Mouse (Mus musculus): ENCODE measurements around the gene Ubap1.

Gene Ubap1

DNA sequence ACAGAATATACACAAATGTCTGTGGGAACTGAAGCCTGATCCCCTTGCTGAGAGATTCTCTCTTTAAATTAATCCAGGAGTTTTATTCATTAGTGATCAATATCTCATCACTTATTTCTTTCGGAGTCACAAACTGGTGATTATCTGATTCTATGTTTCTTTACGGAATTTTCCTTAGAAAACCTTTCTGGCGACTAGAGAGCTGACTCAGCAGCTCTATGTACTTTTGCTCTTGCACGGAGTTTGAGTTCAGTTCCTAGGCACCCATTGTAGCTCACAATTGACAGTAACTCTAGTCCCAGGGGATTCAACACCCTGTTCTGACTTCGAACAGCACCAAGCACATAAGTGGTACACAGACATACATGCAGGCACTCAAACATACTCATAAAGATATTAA lies 90.1 kb downstream of the Ubap1 start:
- no peaks in the 10 kb centered on the region for H3K27me3 ChIP-seq (ENCODE audit: control insufficient read depth, insufficient read depth, low read length, poor library complexity, severe bottlenecking)
- no peak for DNase-seq (ENCODE audit: low read depth, low spot score)
- no peaks in the 10 kb centered on the region for H3K36me3 ChIP-seq (ENCODE audit: control insufficient read depth, insufficient read depth, low read length, poor library complexity, severe bottlenecking)
